Mouse (Mus musculus) Patski (cell line): ENCODE measurements around the gene Insl5. TPM values are rescaled to one million over a fixed set of nuclear protein-coding genes. Genes with fewer than 3 reads are reported as not detected.

Source experiments
- ATAC-seq: fragments of 100-300 bp; one replicate; pipeline ENCODE4 v1.8.0; 2021
- CTCF ChIA-PET: fragments of 350-600 bp; sonication (Branson Sonifier 250); formaldehyde crosslinking; loops from one replicate; lab custom pipeline; 2022; ENCODE audit warnings: inconsistent platforms; lab: Charles Lee
- POLR2A ChIA-PET: fragments of 350-600 bp; sonication (Branson Sonifier 250); formaldehyde crosslinking; loops from one replicate; lab custom pipeline; 2022; ENCODE audit warnings: antibody characterized with exemption, inconsistent platforms; lab: Charles Lee
- DNase-seq: peaks from one replicate; pipeline ENCODE4 v3.0.0-alpha.2; 2011; ENCODE audit warnings: low read depth, low spot score
- H3K27me3 ChIP-seq: fragments of 371-371 bp; one replicate; pipeline ENCODE4 v1.5.1; 2021
- CTCF ChIP-seq: fragments of 100-300 bp; IDR thresholded peaks from one replicate; pipeline ENCODE4 v1.5.1; 2021
- in situ Hi-C: fragments of 300-500 bp; cut with MboI; formaldehyde crosslinking; loops from 3 replicates; pipeline ENCODE4 v1.11.1; 2018; ENCODE audit warnings: low pct_unique_long_range_greater_than_20kb, mixed read lengths
- polyA plus RNA-seq: library from polyadenylated mRNA; unstranded; gene quantifications from one replicate; pipeline ENCODE4 v1.2.3, GENCODE M21; 2021

The Insl5 gene
- polyA plus RNA-seq = not detected

DNA sequence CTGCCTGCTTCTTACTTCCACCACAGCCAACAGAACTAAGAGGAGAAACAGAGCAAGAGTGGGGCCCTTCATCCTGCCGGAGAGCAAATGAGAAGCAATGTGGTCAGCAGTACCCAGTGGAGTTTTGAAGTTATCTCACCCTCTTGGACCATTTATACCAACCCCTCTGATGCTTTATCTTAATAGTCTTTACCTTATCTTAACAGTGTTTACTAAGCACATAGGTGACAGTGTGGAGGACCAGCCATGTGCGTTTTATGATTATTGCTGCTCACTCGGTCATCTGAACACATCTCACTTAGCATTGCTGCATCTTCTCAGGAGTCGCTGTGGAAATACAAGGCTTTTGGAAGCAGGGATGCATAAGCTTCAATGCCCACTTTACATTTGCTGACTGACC is at the start of gene Insl5:
Gene Insl5 (minus strand): TSS at position 222 of the 400 bp plus-strand sequence.
- no peak for ATAC-seq
- in situ Hi-C loops = no loop called here
- DNase-seq = no peak
- CTCF ChIA-PET = interaction anchor here (0.8 kb wide), 1 partner anchor 11 kb away, joined by 3 read pairs; no protein-coding TSS in a partner anchor
- POLR2A ChIA-PET = no interaction called here
- H3K27me3 ChIP-seq = no peaks in the 10 kb centered on the region
- no peak for TF ChIP-seq CTCF

GRCm38 (mm10) chr4:103070631-103071030 is 44.0 kb upstream of the Insl5 start:
- ATAC-seq (no peak), DNase-seq (no peak)
- ChIA-PET CTCF (no interaction called here), POLR2A (no interaction called here)
- in situ Hi-C loops = no loop called here
- no peak for TF ChIP-seq CTCF
- no peaks in the 10 kb centered on the region for H3K27me3 ChIP-seq

DNA sequence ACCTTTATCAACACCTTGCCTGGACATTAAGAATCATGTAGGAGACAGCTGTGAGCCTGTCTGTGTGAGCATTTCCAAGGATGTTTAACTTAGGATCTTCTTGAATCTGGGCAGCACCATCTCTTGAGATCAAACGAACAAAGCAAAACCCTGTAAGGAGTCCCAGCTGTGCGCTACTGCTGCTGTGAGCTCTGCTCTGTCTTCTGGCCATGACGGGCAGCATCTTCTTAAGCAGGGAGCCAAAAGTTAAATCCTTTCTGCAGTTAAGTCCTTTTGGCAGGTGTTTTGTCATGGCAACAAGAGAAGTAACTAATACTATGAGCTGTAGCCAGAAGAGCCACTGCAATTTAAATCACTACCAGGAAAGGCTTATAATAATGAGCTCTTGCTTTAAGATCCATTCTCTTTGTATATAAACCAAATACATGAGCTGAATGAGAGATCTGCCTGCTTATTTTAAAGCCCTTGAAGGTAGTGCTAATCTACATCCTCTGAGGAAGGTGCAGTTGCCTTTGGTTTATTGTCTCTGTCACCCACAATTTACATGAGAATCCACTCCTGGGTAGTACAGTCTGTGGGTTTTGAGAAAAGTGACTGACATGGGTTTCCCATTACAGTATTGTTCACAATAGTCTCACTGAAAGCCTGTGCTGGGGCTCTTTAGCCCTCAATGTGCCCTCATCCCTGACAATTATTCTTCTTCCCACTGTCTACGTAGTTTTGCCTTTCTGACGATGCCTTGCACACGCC is 41.4 kb upstream of the Insl5 start:
- CTCF ChIA-PET = no interaction called here
- ATAC-seq = no peak
- TF ChIP-seq CTCF = no peak
- H3K27me3 ChIP-seq = no peaks in the 10 kb centered on the region
- POLR2A ChIA-PET = no interaction called here
- in situ Hi-C loops = no loop called here
- no peak for DNase-seq

DNA sequence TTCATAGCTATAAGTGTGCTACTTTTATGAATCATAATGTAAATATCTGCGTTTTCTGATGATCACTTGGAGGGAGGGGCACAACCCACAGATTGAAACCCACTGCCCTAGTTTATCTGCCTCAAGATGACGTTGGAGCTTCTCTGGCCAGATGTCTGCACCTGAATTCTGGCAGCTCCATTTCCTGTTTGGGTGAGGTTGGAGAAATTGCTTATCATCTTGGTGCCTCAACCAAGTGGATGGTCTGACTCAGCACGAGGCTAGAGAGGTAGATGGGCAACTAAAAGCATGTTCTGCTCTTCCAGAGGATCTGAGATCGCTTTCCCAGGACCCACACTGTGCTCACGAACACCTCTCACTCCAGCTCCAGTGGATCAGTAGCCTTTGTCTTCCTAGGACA is 38.3 kb upstream of the Insl5 start:
- POLR2A ChIA-PET = no interaction called here
- in situ Hi-C loops = no loop called here
- no peaks in the 10 kb centered on the region for H3K27me3 ChIP-seq
- no peak for TF ChIP-seq CTCF
- CTCF ChIA-PET = interaction anchor here (1.2 kb wide), 1 partner anchor 13 kb away, joined by 5 read pairs; no protein-coding TSS in a partner anchor
- no peak for ATAC-seq
- no peak for DNase-seq

GRCm38 (mm10) chr4:103064421-103064820 is 37.8 kb upstream of the Insl5 start:
- in situ Hi-C loops = no loop called here
- H3K27me3 ChIP-seq = no peaks in the 10 kb centered on the region
- CTCF ChIA-PET = interaction anchor here (1.2 kb wide), 1 partner anchor 12 kb away, joined by 5 read pairs; no protein-coding TSS in a partner anchor
- TF ChIP-seq CTCF = no peak
- DNase-seq (no peak), ATAC-seq (no peak)
- POLR2A ChIA-PET = no interaction called here

DNA sequence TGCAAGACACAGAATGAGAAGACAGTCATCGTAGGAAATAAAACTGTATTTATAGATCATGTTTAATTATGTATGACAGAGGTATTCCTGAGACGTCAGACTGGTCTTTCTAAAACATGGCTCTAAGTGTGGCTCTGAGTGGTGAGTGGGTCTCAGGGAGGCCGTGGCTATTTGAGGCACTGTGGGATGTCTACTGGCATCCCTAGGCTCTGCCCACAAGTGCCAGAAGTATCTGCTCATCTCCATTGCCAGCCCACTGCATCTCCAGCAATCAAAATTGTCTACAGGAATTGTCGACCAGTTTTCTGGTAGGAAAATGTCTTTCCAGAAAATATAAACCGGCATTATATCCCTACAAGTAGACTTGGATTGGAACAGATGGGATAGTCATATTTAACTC is 30.3 kb upstream of the Insl5 start:
- CTCF ChIA-PET = no interaction called here
- POLR2A ChIA-PET = no interaction called here
- TF ChIP-seq CTCF = no peak
- no peak for ATAC-seq
- no peaks in the 10 kb centered on the region for H3K27me3 ChIP-seq
- in situ Hi-C loops = no loop called here
- no peak for DNase-seq

GRCm38 (mm10) chr4:103048046-103048445 is 21.4 kb upstream of the Insl5 start:
- ChIA-PET CTCF (interaction anchor here (0.9 kb wide), 1 partner anchor 42 kb away, joined by 3 read pairs; no protein-coding TSS in a partner anchor), POLR2A (no interaction called here)
- no peak for ATAC-seq
- H3K27me3 ChIP-seq = no peaks in the 10 kb centered on the region
- no peak for TF ChIP-seq CTCF
- DNase-seq = no peak
- in situ Hi-C loops = no loop called here

GRCm38 (mm10) chr4:103042997-103043396 is 16.4 kb upstream of the Insl5 start:
- no peak for DNase-seq
- in situ Hi-C loops = no loop called here
- CTCF ChIA-PET = interaction anchor here (1.4 kb wide), 1 partner anchor 20 kb away, joined by 3 read pairs; no protein-coding TSS in a partner anchor
- ATAC-seq = no peak
- no peak for TF ChIP-seq CTCF
- H3K27me3 ChIP-seq = no peaks in the 10 kb centered on the region
- POLR2A ChIA-PET = no interaction called here

GRCm38 (mm10) chr4:103039838-103040191 is 13.2 kb upstream of the Insl5 start:
- no peak for TF ChIP-seq CTCF
- in situ Hi-C loops = no loop called here
- DNase-seq = no peak
- CTCF ChIA-PET = no interaction called here
- no peak for ATAC-seq
- POLR2A ChIA-PET = no interaction called here
- H3K27me3 ChIP-seq = no peaks in the 10 kb centered on the region

- DNase-seq (no peak), ATAC-seq (no peak)
- ChIA-PET POLR2A (no interaction called here), CTCF (no interaction called here)
- no peaks in the 10 kb centered on the region for H3K27me3 ChIP-seq
- in situ Hi-C loops = no loop called here
- no peak for TF ChIP-seq CTCF
These were observed 12.6 kb upstream of the Insl5 start for GRCm38 (mm10) chr4:103039103-103039837.
